Mouse (Mus musculus) midbrain, embryonic 11.5 days (tissue): Measurements from ENCODE around the gene Mapk11. TPM values are rescaled to one million over a fixed set of nuclear protein-coding genes. Genes with fewer than 3 reads are reported as not detected.
A peak's percentile ranks its signal among the peaks of the same experiment; 100 is the strongest.

Experiments
- microRNA-seq: library from miRNA; unstranded; fragments of <30 nt; microRNA quantifications from one replicate; pipeline ENCODE4, GENCODE M21; 2017
- polyA plus RNA-seq: library from polyadenylated mRNA; unstranded; fragments of >200 nt; fragmentation: Nextera tagmentation; extraction: Ambion mirVana; gene quantifications from 2 replicates; pipeline ENCODE4 v1.2.1, GENCODE M21; 2014

Gene Mapk11
- polyA plus RNA-seq, 1 experiment from 2014 or later = 40.6 TPM

Small RNA genes lying within 50 kb of the gene (microRNA-seq; reads per million reads assigned to microRNA genes)
- gene Mir6958 (7.4 reads per million, percentile 26 among the genes with 10 or more reads in this experiment), gene Mir7118 (0.76 reads per million)

Other genes starting within 250 kb of the Mapk11 start
- gene Ttll8, start 195.2 kb downstream of the Mapk11 start, polyA plus RNA-seq = not detected in 2 replicates
- 2.6 and 3.7 TPM in 2 replicates for gene Mlc1, start 170.6 kb downstream of the Mapk11 start, polyA plus RNA-seq
- gene Mov10l1, start 166.7 kb downstream of the Mapk11 start, polyA plus RNA-seq = not detected in 2 replicates
- gene Panx2, start 89.9 kb downstream of the Mapk11 start, polyA plus RNA-seq = 0.87 and 0.89 TPM in 2 replicates
- 40.2 and 43.2 TPM in 2 replicates for gene Trabd, start 74.5 kb downstream of the Mapk11 start, polyA plus RNA-seq
- 20.2 and 22.3 TPM in 2 replicates for gene Selenoo, start 60.5 kb downstream of the Mapk11 start, polyA plus RNA-seq
- 14.9 and 16.8 TPM in 2 replicates for gene Tubgcp6, start 26.5 kb downstream of the Mapk11 start, polyA plus RNA-seq
- 11.6 and 13.6 TPM in 2 replicates for gene Hdac10, start 20.9 kb downstream of the Mapk11 start, polyA plus RNA-seq
- gene Mapk12, start 8.9 kb downstream of the Mapk11 start, polyA plus RNA-seq = 21.3 and 27.0 TPM in 2 replicates
- gene Plxnb2, start 31.2 kb upstream of the Mapk11 start, polyA plus RNA-seq = 97.5 and 115 TPM in 2 replicates
- 26.2 and 26.6 TPM in 2 replicates for gene Dennd6b, start 46.9 kb upstream of the Mapk11 start, polyA plus RNA-seq
- gene Ppp6r2, start 61.9 kb upstream of the Mapk11 start, polyA plus RNA-seq = 35.9 and 40.0 TPM in 2 replicates
- gene Sbf1, start 165.7 kb upstream of the Mapk11 start, polyA plus RNA-seq = 48.1 and 53.3 TPM in 2 replicates
- gene Adm2, start 173.1 kb upstream of the Mapk11 start, polyA plus RNA-seq = 0.12 TPM in 1 of 2 replicates, not detected in the other
- not detected in 2 replicates for gene Miox, start 184.8 kb upstream of the Mapk11 start, polyA plus RNA-seq
- 29.8 and 31.8 TPM in 2 replicates for gene Lmf2, start 206.0 kb upstream of the Mapk11 start, polyA plus RNA-seq
- 155 and 168 TPM in 2 replicates for gene Ncaph2, start 206.1 kb upstream of the Mapk11 start, polyA plus RNA-seq
- 5.8 and 6.0 TPM in 2 replicates for gene Sco2, start 224.2 kb upstream of the Mapk11 start, polyA plus RNA-seq
- gene Tymp, start 227.4 kb upstream of the Mapk11 start, polyA plus RNA-seq = 1.2 and 1.9 TPM in 2 replicates
- gene Odf3b, start 229.7 kb upstream of the Mapk11 start, polyA plus RNA-seq = 0.26 and 0.64 TPM in 2 replicates
- gene Klhdc7b, start 235.3 kb upstream of the Mapk11 start, polyA plus RNA-seq = not detected in 2 replicates